Mouse (Mus musculus) left cerebral cortex, postnatal 14 days (tissue): Measurements from ENCODE around the gene Rabep1. TPM values are rescaled to one million over a fixed set of nuclear protein-coding genes. Genes with fewer than 3 reads are reported as not detected.

Experiments
- DNase-seq, 2 experiments: peaks; one replicate each; pipeline ENCODE4 v3.0.0; 2021 to 2022; ENCODE audit warnings: low spot score in 2 of 2, mixed read lengths in 1 of 2
- intact Hi-C: fragments of 180-260 bp; cut with DNase I; formaldehyde crosslinking; loops from one replicate; pipeline ENCODE4 v1.15.1; 2025
- total RNA-seq, 2 experiments: library from RNA; stranded (reverse); gene quantifications; 2 replicates each; pipeline ENCODE4 v1.2.3; 2021

Rabep1 gene
- total RNA-seq, 2 experiments from 2014 or later, result 110 to 118 TPM

- intact Hi-C loops, result no loop called here
These were observed 119.8 kb downstream of the Rabep1 start for GRCm38 (mm10) chr11:70964222-70964907.

GRCm38 (mm10) chr11:70969271-70969794 is 124.8 kb downstream of the Rabep1 start:
- no peak for DNase-seq
- intact Hi-C loops, result no loop called here

More at GRCm38 (mm10) chr11:70964222-70964907, 119.8 kb downstream of the Rabep1 start:
- DNase-seq, result no peak

- intact Hi-C loops, result no loop called here
- peak; percentile 96 to 97 for DNase-seq
These were observed 125.4 kb downstream of the Rabep1 start, which contains the start of the genes Nup88 and Rpain for GRCm38 (mm10) chr11:70969821-70970559. TSS of gene Nup88 (minus strand) at chr11:70969973. TSS of gene Rpain (plus strand) at chr11:70970213.

DNA sequence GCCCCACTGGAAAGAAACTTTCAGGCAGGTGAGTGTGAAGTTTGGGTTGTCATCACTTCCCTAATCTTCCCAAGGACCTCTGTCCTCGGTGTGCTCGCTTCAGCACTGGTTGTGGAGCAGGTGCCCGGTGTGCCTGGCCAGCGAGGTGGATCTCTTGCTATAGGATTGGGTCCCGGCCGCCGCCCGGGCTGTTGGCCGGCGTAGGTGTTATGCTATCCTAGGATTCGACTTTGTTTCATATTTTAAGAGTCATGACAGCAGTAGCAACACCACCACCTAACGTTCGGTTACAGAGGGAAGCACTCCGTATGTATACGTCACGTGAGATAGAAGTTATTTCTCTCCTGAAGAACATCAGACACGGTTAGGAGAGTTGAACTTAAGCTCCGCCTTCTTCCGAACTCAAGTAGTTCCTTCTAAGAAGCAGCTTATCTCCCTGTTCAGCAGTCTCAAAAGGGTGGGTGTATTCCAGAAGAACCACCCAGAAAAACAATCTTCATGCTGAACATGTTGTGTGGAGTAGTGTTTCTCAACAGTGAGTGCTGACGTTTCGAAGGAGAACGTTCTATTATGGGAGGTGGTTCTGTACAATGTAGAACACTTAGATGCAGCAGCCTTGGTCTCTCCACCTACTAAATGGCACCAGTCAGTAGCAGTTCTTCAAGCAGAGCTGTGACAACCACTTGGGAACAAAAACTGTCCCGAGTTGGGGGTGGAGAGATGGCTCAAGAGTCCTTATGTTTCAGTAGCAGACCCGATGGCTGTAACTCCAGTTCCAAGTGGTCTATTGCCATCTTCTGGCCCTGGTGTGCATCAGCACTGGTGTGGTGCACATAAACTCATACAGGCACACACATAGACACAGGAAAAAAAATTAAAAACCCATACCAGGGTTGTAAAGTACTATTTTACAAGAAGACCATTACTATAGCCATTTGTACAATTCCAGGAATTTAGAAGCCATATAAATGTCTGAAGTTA is 126.3 kb downstream of the Rabep1 start:
- intact Hi-C loops, result no loop called here
- peak in 1 of 2 experiments; percentile 51 for DNase-seq

- intact Hi-C loops, result no loop called here
- no peak for DNase-seq
These were observed 128.0 kb downstream of the Rabep1 start for GRCm38 (mm10) chr11:70972586-70972985.

DNA sequence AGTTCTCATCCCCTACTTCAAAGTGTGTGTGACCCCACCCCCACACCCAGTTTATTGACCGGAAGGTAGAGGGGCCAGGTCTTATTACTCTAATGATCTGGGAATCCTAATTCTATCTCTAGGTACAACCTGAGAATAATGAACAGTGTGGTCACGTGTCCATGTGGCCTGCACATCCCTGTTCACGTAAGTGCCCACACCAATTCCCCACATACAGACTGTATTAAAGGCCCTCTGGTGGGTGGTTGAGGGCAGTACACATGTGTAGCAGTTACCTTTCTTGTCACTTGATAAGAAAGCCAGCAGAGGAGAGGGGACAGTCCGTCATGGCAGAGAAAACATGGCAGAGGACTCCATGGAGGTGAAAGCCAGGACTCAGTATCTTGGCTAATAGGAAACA is 129.4 kb downstream of the Rabep1 start:
- no peak for DNase-seq
- intact Hi-C loops, result no loop called here

DNA sequence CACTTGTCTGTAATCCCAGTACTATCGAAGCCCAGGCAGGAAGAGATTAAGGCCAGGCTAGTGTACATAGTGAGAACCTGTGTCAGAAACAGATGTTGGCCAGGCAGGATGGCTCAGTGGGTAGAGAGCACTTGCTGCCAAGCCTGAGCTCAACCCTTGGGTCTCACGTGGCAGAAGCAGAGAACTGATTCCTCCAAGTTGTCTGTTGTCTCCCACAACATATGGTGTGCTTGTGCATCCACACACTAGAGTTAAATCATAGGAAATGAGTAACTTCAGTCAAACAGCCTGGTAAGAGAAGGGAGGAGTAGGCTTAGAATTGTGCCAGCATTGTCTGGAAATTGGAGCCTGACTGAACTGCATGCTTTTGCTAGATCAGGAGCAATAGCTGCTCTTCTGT is 130.6 kb downstream of the Rabep1 start:
- peak in 1 of 2 experiments; percentile 36 for DNase-seq
- intact Hi-C loops, result no loop called here

GRCm38 (mm10) chr11:70977293-70977692 is 132.7 kb downstream of the Rabep1 start:
- DNase-seq, result no peak
- intact Hi-C loops, result no loop called here

- intact Hi-C loops, result no loop called here
- no peak for DNase-seq
These were observed 135.7 kb downstream of the Rabep1 start for GRCm38 (mm10) chr11:70980232-70980631.

DNA sequence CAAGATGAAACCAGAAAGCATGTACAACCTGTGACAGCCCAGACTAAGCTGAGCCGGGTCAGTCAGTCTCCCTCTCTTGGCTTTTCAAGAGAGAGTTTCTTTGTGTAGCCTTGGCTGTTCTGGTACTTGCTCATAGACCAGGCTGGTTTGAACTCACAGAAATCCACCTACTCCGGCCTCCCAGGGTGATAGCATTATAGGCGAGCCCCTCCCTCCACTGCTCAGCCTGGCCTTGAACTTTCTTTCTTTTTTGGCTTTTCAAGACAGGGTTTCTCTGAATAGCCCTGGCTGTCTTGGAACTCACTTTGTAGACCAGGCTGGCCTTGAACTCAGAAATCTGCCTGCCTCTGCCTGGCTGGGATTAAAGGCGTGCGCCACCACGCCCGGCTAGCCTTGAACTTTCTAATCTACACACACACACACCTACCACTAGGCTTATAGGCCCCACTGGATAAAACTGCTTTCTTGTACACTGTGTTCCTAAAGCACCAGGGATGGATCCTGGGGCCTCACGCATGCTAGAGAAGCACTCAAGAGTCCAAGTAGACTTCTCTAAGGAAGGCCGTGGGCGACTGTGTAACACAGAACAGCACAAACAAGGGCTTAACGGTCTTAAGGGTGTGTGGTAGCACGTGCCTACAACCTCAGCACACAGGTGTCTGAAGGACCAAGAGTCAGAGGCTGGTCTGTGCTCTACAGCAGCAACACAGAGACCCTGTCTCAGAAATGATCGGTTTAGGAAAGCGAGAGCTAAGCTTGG is 136.4 kb downstream of the Rabep1 start:
- DNase-seq, result no peak
- intact Hi-C loops, result no loop called here

- intact Hi-C loops, result no loop called here
- DNase-seq, result no peak
These were observed 137.5 kb downstream of the Rabep1 start for GRCm38 (mm10) chr11:70982030-70982429.

DNA sequence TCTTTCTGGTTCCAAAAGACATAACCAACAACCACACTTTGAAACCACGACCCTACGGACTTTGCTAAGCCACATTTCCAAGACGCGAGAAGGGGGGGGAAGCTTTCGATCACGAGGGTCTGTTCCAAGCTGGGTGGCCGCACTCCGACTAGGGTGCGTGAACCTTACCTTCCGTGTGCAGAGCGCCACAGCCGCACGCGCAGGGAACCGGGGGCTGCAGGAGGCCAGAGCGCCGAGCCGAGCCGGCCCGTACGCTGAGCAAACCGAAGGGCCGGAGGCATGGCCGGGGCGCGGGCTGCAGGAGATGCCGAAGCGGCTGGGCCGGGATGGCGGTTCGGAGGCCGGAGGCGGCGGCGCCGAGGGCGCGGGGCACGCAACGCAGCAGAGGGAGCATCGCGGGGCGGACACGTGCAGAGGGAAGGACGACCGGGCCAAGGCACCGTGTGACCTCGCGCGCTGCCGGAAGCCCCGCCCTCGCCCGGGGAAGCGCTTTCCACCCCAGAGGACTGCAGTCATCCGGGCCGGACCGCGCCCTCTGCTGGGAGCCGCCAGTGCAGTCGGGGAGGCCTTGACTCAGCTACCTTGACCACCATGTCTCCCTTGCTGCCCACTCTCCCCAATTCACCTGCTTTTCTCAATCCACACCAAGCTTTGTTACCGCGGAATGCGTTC is 138.1 kb downstream of the Rabep1 start, which contains the start of gene C1qbp:
C1qbp (minus strand) TSS at position 470 of the 672 bp plus-strand sequence.
- DNase-seq, result peak; percentile 92 to 94
- intact Hi-C loops, result loop anchor here (1.0 kb wide), 1 partner anchor 22 kb away; the partner anchor contains the start of gene Dhx33

Other genes with a start within 250 kb of the Rabep1 start
- gene 4930544D05Rik, start 228.9 kb upstream of the Rabep1 start, total RNA-seq, result 1 to 10 TPM in 1 of 2 experiments, under 1 TPM in 1; 0.51 to 1.2 TPM
- gene Chrne, start 225.6 kb upstream of the Rabep1 start, total RNA-seq, result not detected
- gene Gp1ba, start 205.7 kb upstream of the Rabep1 start, total RNA-seq, result not detected
- 10 to 100 TPM; 67.3 to 69.1 TPM for gene Rnf167, start 197.5 kb upstream of the Rabep1 start, total RNA-seq
- gene Slc25a11, start 197.3 kb upstream of the Rabep1 start, total RNA-seq, result 100 to 1,000 TPM; 120 to 125 TPM
- gene Pfn1, start 190.1 kb upstream of the Rabep1 start, total RNA-seq, result 100 to 1,000 TPM; 267 to 286 TPM
- gene Eno3, start 187.6 kb upstream of the Rabep1 start, total RNA-seq, result 1 to 10 TPM; 8.3 to 8.6 TPM
- 10 to 100 TPM; 53.5 to 53.8 TPM for gene Spag7, start 175.4 kb upstream of the Rabep1 start, total RNA-seq
- gene Camta2, start 156.7 kb upstream of the Rabep1 start, total RNA-seq, result 100 to 1,000 TPM; 217 to 223 TPM
- gene Inca1, start 144.6 kb upstream of the Rabep1 start, total RNA-seq, result 1 to 10 TPM; 1.4 to 1.6 TPM
- 10 to 100 TPM; 43.9 to 46.0 TPM for gene Kif1c, start 144.2 kb upstream of the Rabep1 start, total RNA-seq
- gene Zfp3, start 80.6 kb upstream of the Rabep1 start, total RNA-seq, result 10 to 100 TPM; 14.6 to 14.8 TPM
- not detected for gene Scimp, start 32.2 kb upstream of the Rabep1 start, total RNA-seq
- 10 to 100 TPM; 52.9 to 55.9 TPM for gene Nup88, start 125.2 kb downstream of the Rabep1 start, total RNA-seq
- 10 to 100 TPM; 36.8 to 46.5 TPM for gene Rpain, start 125.4 kb downstream of the Rabep1 start, total RNA-seq
- 100 to 1,000 TPM; 100 to 103 TPM for gene C1qbp, start 138.2 kb downstream of the Rabep1 start, total RNA-seq
- gene Dhx33, start 159.7 kb downstream of the Rabep1 start, total RNA-seq, result 10 to 100 TPM; 18.8 to 20.6 TPM
- 10 to 100 TPM; 11.2 to 12.5 TPM for gene Mis12, start 174.8 kb downstream of the Rabep1 start, total RNA-seq
- 10 to 100 TPM; 21.4 to 23.7 TPM for gene Derl2, start 175.1 kb downstream of the Rabep1 start, total RNA-seq
- 100 to 1,000 TPM; 137 to 158 TPM for gene 6330403K07Rik, start 188.7 kb downstream of the Rabep1 start, total RNA-seq